Mouse (Mus musculus) cerebellum, postnatal 10 days (tissue): ENCODE measurements around the gene Ptx4.
"Not testable (repeated sequence)": the region's sequence is repeated elsewhere in the genome, so short reads cannot be mapped to it uniquely, and the experiment has no call there.

ENCODE experiments used
- DNase-seq, 2 experiments: peaks; one replicate each; pipeline ENCODE4 v3.0.0; 2021; ENCODE audit warnings: mixed read lengths in 2 of 2

Ptx4 gene

GRCm38 (mm10) chr17:25115664-25116432 lies 4.7 kb upstream of the Ptx4 start, which contains the start of gene Telo2:
Gene Telo2, minus strand, starts transcription at chr17:25115967.
- DNase-seq: peak; percentile 97 to 98

GRCm38 (mm10) chr17:25117263-25117662 lies 3.3 kb upstream of the Ptx4 start:
- DNase-seq: peak in 1 of 2 experiments; percentile 47

GRCm38 (mm10) chr17:25123979-25124378 lies 3.4 kb downstream of the Ptx4 start:
- no peak for DNase-seq

GRCm38 (mm10) chr17:25125442-25126060 lies 5.0 kb downstream of the Ptx4 start:
- DNase-seq: not testable (repeated sequence)

- DNase-seq: no peak
Observed at GRCm38 (mm10) chr17:25127079-25127478, 6.5 kb downstream of the Ptx4 start.

- no peak for DNase-seq
Observed at GRCm38 (mm10) chr17:25127681-25128080, 7.1 kb downstream of the Ptx4 start.

- no peak for DNase-seq
Observed at GRCm38 (mm10) chr17:25130060-25130459, 9.5 kb downstream of the Ptx4 start.

GRCm38 (mm10) chr17:25133275-25133698 lies 12.7 kb downstream of the Ptx4 start, which contains the start of gene Clcn7:
Gene Clcn7, plus strand, starts transcription at chr17:25133391.
- peak; percentile 98 to 99 for DNase-seq

- no peak for DNase-seq
Observed at GRCm38 (mm10) chr17:25135622-25136021, 15.1 kb downstream of the Ptx4 start.

GRCm38 (mm10) chr17:25138803-25139202 lies 18.2 kb downstream of the Ptx4 start:
- DNase-seq: no peak

- peak; percentile 26 to 37 for DNase-seq
Observed at GRCm38 (mm10) chr17:25139960-25140359, 19.4 kb downstream of the Ptx4 start.

GRCm38 (mm10) chr17:25162161-25162560 lies 41.6 kb downstream of the Ptx4 start, which contains the start of gene Ccdc154:
Gene Ccdc154, plus strand, starts transcription at chr17:25162461.
- DNase-seq: no peak

GRCm38 (mm10) chr17:25163387-25163786 lies 42.8 kb downstream of the Ptx4 start:
- no peak for DNase-seq

GRCm38 (mm10) chr17:25164770-25165169 lies 44.2 kb downstream of the Ptx4 start:
- no peak for DNase-seq

- DNase-seq: no peak
Observed at GRCm38 (mm10) chr17:25165970-25166671, 45.6 kb downstream of the Ptx4 start.

- no peak for DNase-seq
Observed at GRCm38 (mm10) chr17:25169706-25170105, 49.1 kb downstream of the Ptx4 start.

- DNase-seq: no peak
Observed at GRCm38 (mm10) chr17:25172558-25172957, 52.0 kb downstream of the Ptx4 start.
